Mouse (Mus musculus) kidney, postnatal 0 days (tissue): Measurements from ENCODE around the gene Pnldc1. TPM values are rescaled to one million over a fixed set of nuclear protein-coding genes. Genes with fewer than 3 reads are reported as not detected.
"Not testable (repeated sequence)": the region's sequence is repeated elsewhere in the genome, so short reads cannot be mapped to it uniquely, and the experiment has no call there.

ENCODE experiments used
- ATAC-seq: fragments of 200-750 bp; cut with Nextera tagmentation; replicated peaks from 2 replicates; pipeline ENCODE4 v1.8.0; 2017; ENCODE audit warnings: low read depth, moderate number of reproducible peaks, moderate TSS enrichment, moderate library complexity; ENCODE audit not compliant: low FRiP score
- DNase-seq: peaks from one replicate; pipeline ENCODE4 v3.0.0-alpha.2; 2016; ENCODE audit warnings: low spot score
- H3K27ac ChIP-seq: fragments of 300-500 bp; sonication (generic); 2 replicates; pipeline ENCODE4 v1.5.1; 2014; ENCODE audit warnings: mild to moderate bottlenecking
- H3K27me3 ChIP-seq: fragments of 300-500 bp; sonication (generic); 2 replicates; pipeline ENCODE4 v1.6.1; 2014; ENCODE audit warnings: low read length, mixed read lengths; ENCODE audit not compliant: insufficient read depth
- H3K36me3 ChIP-seq: fragments of 300-500 bp; sonication (generic); 2 replicates; pipeline ENCODE4 v1.6.1; 2014; ENCODE audit warnings: low read length, mixed read lengths; ENCODE audit not compliant: insufficient read depth
- H3K4me1 ChIP-seq: fragments of 300-500 bp; sonication (generic); replicated peaks from 2 replicates; pipeline ENCODE4 v1.6.1; 2014; ENCODE audit warnings: antibody characterized with exemption, low read length, mixed read lengths; ENCODE audit not compliant: insufficient read depth
- H3K4me2 ChIP-seq: fragments of 300-500 bp; sonication (generic); 2 replicates; pipeline ENCODE4 v1.6.1; 2014; ENCODE audit warnings: mild to moderate bottlenecking, low read length, moderate library complexity, mixed read lengths
- H3K4me3 ChIP-seq: fragments of 300-500 bp; sonication (generic); replicated peaks from 2 replicates; pipeline ENCODE4 v1.5.1; 2014; ENCODE audit warnings: low read depth, low read length
- H3K9ac ChIP-seq: fragments of 300-500 bp; sonication (generic); 2 replicates; pipeline ENCODE4 v1.6.1; 2014; ENCODE audit warnings: low read depth, low read length
- H3K9me3 ChIP-seq: fragments of 300-500 bp; sonication (generic); replicated peaks from 2 replicates; pipeline ENCODE4 v1.6.1; 2016; ENCODE audit warnings: low read length, inconsistent platforms, mixed read lengths
- CTCF ChIP-seq: IDR thresholded peaks from 2 replicates; pipeline ENCODE4 v1.5.1; 2016; ENCODE audit warnings: antibody characterized with exemption, low read depth, mild to moderate bottlenecking, moderate library complexity
- WGBS: fragments of 180-500 bp; shearing (Covaris S2); extraction: QIAGEN DNeasy Blood & Tissue Kit; methylation state at CpG from one replicate; pipeline ENCODE4 v1.1.7; 2014; 5-methylcytosine and 5-hydroxymethylcytosine counted together
- polyA plus RNA-seq: library from polyadenylated mRNA; unstranded; fragments of >200 nt; fragmentation: Nextera tagmentation; extraction: Ambion mirVana; gene quantifications from 2 replicates; pipeline ENCODE4 v1.2.1, GENCODE M21; 2015

Gene Pnldc1
- polyA plus RNA-seq, result 0.59 and 1.1 TPM in 2 replicates

DNA sequence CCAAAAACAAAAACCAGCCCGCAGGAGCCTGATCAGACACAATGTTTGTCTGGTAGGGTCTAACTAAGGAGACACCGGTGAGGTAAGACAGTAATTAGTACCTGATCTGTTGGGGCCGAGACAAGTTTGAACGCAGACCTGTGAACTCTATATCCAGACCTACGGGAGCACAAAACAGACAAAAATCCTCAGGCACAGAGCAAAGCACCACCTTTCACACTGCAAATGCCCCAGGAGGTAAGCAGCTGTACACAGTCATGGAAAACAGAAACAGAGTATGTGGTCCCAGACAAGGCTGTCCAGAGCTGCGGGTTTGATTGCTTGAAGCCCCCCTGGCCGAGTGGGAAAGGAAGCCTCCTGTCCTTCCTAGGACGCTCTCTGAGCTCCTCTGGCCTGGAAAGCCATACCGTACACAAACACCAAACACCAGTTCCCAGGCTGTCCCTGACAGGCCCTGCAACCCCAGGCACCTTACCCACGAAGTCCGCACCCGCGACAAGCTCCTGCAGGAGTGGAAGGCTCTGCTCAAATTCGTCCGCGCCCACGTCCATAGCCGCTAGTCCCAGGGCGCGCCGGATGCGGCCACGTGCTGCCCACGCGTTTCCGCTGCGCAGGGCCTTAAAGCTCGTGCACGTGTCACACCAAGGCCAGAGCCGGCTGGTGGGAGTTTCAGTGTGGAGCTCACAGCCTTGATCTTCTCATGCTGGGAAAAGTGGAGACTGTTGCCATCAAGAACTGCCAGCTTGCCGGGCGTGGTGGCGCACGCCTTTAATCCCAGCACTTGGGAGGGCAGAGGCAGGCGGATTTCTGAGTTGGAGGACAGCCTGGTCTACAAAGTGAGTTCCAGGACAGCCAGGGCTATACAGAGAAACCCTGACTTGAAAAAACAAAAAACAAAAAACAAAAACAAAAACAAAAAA, at the start of gene Pnldc1:
TSS of gene Pnldc1 (minus strand) at position 870 of the 920 bp plus-strand sequence.
- no peak within 1 kb of the TSS for H3K4me2 ChIP-seq
- no peaks in the 10 kb centered on the region for H3K27me3 ChIP-seq
- H3K4me3 ChIP-seq, result no peak within 1 kb of the TSS
- ATAC-seq, result no peak
- H3K36me3 ChIP-seq, result peaks cover 34% of the 10 kb centered on the region; the same call in 1 of the 2 replicates
- DNase-seq, result no peak
- no peak within 1 kb of the TSS for H3K9ac ChIP-seq
- TF ChIP-seq CTCF, result no peak
- no peak within 1 kb of the TSS for H3K27ac ChIP-seq
- no peaks in the 10 kb centered on the region for H3K4me1 ChIP-seq
- 73% methylated on average over 35 of the region's 35 CpGs for WGBS
- no peaks in the 10 kb centered on the region for H3K9me3 ChIP-seq

DNA sequence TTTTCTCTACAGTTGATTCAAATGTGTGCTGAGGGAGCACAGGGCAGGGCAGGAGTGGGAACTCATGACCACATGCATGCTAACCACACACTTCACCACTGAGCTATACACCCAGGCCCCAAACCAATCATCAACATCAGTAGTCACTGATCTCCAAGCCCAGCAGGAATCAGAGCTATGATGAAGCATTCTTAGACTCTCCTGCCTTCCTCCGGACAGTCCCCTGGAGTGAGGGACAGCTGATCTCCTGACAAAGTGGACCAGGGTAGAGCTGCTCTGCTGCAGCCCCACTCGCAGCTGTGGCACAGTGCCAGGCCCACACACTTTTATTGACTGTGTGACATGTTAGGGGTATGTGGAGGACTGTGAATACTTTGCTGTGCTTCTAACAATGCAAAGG, 49.3 kb upstream of the Pnldc1 start:
- H3K4me2 ChIP-seq, H3K36me3 ChIP-seq, DNase-seq, H3K4me1 ChIP-seq, H3K9me3 ChIP-seq, H3K27me3 ChIP-seq, ATAC-seq, H3K4me3 ChIP-seq, H3K27ac ChIP-seq, H3K9ac ChIP-seq: not testable (repeated sequence)
- 21% methylated on average over 1 of the region's 2 CpGs for WGBS

DNA sequence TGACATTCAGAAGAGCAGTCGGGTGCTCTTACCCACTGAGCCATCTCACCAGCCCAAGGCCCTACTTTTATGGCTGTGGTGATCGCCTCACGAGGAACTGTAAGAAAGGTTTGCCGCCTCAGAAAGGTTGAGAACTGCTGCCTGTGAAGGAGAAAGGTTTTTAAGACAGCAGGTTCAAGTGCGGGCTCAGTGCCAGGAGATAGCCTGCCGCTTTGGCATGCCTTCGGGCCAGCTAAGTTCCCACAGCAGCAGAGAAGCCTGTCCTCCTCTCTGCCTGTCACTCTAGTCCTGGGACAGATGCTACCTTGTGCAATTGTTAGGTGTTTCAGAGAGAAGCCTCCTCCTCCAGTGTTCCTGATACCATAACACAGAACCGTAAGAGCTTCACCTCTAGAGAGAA, 46.6 kb upstream of the Pnldc1 start:
- Histone ChIP-seq H3K4me1 (0 out of 2 replicates have a peak, but pooled peaks cover 4% of the 10 kb centered on the region), H3K27me3 (no peaks in the 10 kb centered on the region), H3K4me2 (no peak overlapping the region), H3K9ac (no peak overlapping the region), H3K4me3 (no peak overlapping the region), H3K36me3 (0 out of 2 replicates have a peak, but pooled peaks cover 3% of the 10 kb centered on the region), H3K27ac (no peak overlapping the region), H3K9me3 (no peaks in the 10 kb centered on the region)
- 93% methylated on average over 8 of the region's 8 CpGs for WGBS
- ATAC-seq (no peak), DNase-seq (no peak)
- TF ChIP-seq CTCF, result no peak

DNA sequence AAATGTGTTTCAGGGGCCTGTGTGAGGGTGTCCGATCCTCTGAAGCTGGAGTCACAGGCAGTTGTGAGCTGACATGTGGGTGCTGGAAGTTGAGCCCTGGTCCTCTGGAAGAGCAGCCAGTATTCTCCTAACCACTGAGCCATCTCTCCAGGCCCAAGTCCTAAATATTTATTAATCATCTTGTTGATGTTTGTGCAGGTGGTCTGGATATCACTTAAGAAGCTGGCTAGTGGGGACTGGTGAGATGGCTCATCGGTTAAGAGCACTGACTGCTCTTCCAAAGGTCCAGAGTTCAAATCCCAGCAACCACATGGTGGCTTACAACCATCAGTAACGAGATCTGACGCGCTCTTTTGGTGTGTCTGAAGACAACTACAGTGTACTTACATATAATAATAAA, 39.6 kb upstream of the Pnldc1 start:
- Histone ChIP-seq H3K9me3 (no peaks in the 10 kb centered on the region), H3K4me1 (no peaks in the 10 kb centered on the region), H3K27ac (no peak overlapping the region), H3K9ac (no peak overlapping the region), H3K27me3 (no peaks in the 10 kb centered on the region), H3K36me3 (peaks cover 28% of the 10 kb centered on the region), H3K4me3 (no peak overlapping the region), H3K4me2 (no peak overlapping the region)
- DNase-seq, result no peak
- WGBS, result 91% methylated on average over 5 of the region's 5 CpGs
- no peak for TF ChIP-seq CTCF
- no peak for ATAC-seq

DNA sequence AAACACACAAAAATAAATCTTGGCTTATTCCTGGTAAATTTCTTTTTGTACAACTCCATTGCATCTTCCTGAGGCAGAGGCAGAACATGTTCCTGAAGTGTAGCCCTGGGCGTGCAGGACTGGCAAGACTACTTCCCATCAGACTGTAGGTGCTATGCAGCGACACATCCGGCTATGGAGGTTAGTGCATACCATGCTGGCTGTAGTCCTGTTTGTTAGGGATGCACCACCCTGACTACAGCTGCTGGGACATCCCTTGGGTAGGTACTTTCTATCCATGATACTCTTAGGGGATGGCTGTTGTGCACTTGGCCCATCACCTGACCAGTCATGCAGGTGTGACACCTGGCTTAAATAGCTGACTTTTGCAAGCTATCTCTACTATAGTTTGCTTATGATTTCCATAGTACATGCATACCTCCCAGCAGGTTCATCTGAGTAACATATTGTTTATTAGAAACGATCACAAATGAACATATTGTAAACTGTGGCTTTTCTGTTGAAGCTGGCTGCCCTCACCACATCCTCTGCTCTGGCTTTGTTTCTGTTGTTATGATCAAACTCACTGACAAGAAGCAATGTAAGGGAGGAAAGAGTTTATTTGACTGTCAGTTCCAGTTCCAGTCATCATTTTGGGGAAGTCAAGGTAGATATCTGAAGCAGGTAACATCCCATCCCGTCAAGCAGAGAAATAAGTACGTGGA, 32.6 kb upstream of the Pnldc1 start:
- Histone ChIP-seq H3K4me3 (no peak overlapping the region), H3K36me3 (peaks cover 16% of the 10 kb centered on the region; the same call in 1 of the 2 replicates), H3K9ac (no peak overlapping the region), H3K27ac (no peak overlapping the region), H3K4me1 (no peaks in the 10 kb centered on the region), H3K27me3 (no peaks in the 10 kb centered on the region), H3K4me2 (no peak overlapping the region), H3K9me3 (no peaks in the 10 kb centered on the region)
- WGBS, result 94% methylated on average over 6 of the region's 6 CpGs
- DNase-seq (no peak), ATAC-seq (no peak)
- TF ChIP-seq CTCF, result no peak

DNA sequence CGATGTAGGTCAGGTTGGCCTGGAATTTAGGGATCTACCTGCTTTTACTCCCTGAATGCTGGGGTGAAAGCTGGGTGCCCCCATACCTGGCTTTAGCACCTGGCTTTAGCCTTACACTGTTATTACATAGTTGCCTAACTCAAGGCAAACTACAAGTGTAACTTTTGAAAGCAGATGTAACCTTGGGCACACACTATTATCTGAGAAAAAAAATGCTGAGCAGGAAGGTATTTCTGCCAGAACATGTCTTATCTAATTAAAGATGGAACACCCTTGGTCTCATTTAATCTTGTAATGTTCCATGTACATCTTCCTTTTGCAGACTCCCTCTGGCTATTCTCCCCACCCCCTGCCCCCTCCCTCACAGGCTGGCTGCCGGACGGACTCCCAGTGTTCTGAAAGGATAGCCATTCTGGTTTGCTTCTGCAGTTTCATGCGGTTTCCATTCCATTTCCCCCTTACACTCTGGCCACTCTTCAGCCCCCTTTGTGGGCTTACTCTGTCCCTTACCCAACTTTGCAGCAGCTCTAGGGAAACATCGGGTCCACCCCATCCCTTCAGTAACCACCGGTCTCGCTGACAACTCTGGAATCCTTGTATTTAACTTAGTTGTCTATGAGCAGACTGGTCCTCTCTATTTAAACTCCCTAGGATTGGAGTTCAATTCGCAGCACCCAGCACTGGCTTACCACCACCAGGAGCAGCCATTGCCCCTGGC, 31.7 kb upstream of the Pnldc1 start:
- Histone ChIP-seq H3K27me3 (no peaks in the 10 kb centered on the region), H3K4me1 (no peaks in the 10 kb centered on the region), H3K4me2 (no peak overlapping the region), H3K4me3 (no peak overlapping the region), H3K9me3 (no peaks in the 10 kb centered on the region), H3K27ac (no peak overlapping the region), H3K9ac (no peak overlapping the region), H3K36me3 (peaks cover 16% of the 10 kb centered on the region; the same call in 1 of the 2 replicates)
- 79% methylated on average over 8 of the region's 8 CpGs for WGBS
- ATAC-seq, result no peak
- DNase-seq, result no peak
- TF ChIP-seq CTCF, result no peak
